Mouse (Mus musculus) CD4-positive, CD25-positive, alpha-beta regulatory T cell, adult 4 months (primary cell): Measurements from ENCODE around the gene Gm20822. TPM values are rescaled to one million over a fixed set of nuclear protein-coding genes. Genes with fewer than 3 reads are reported as not detected.
"Not testable (repeated sequence)": the region's sequence is repeated elsewhere in the genome, so short reads cannot be mapped to it uniquely, and the experiment has no call there.

Experiments used
- ATAC-seq: one replicate; pipeline ENCODE4 v1.8.0; 2017
- polyA plus RNA-seq, 2 experiments: library from polyadenylated mRNA; unstranded; fragments of 100-300 nt; shearing (Covaris generic); gene quantifications; one replicate each; pipeline ENCODE4 v1.2.1; 2017

The Gm20822 gene
- polyA plus RNA-seq = not detected

DNA sequence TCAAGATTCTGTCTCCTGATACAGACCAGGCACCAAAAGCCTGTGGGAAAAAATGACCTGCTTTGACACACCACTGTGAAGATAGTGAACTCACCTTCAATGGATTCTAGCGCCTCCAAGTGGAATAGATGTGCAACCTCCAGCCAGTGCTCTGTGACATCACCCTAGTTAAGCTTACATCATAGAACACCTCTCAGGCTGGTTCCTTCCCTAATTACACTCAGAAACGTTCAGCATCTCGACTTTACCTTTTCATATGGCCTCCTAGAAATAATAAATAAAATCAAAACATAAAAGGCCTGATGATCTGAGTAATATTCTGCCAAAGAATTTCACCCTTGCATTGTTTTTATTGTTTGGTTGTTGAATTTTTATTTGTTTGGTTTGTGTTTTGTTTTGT, at the start of gene Gm20822:
Gm20822 (minus strand) TSS at position 101 of the 400 bp plus-strand sequence.
- not testable (repeated sequence) for ATAC-seq
